Comparison of ENCODE assay signal across 22 mouse cellular contexts in the genomic region with DNA sequence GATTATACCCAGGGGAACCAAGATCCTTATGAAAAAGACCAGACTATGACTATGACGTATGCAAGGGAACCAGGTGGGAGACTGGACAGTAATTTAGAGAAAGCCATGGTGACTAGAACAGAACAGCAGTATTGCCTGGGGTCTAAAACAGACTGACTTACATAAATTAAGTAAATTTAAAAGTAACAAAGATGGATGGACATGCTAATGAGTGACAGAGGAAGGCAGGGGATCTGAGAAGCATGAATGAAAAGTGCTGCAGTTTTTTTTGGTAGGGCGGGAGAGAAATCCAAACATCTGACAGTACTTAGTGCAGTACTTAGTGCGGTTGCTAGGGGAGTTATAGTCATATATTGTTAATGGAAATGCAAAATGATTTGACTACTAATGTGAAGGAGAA.
"Had no signal": no experiment of that assay in that cellular context is flagged by ENCODE, and none has a peak within 500 bp of the region (broad histone marks: within the 10 kb centered on the region; RNA-seq: fewer than 3 reads in every experiment).

No protein-coding gene starts in this region.

- H3K4me3 ChIP-seq: lung, embryonic 15.5 days; megakaryocyte, embryonic 14.5 days; midbrain, embryonic 10.5 days; midbrain, embryonic 13.5 days; myocyte; neural tube, embryonic 13.5 days; neural tube, embryonic 15.5 days had no signal

- H3K4me2 ChIP-seq: lung, embryonic 15.5 days; midbrain, embryonic 13.5 days; neural tube, embryonic 13.5 days; neural tube, embryonic 15.5 days had no signal

- ATAC-seq: liver, postnatal 0 days; lung, postnatal 0 days; midbrain, embryonic 13.5 days; midbrain, embryonic 16.5 days had no signal

- DNase-seq: liver, postnatal 0 days; lung, adult 2 months; lung, postnatal 14 days; lung, postnatal 36 days; retina, postnatal 1 day; right cerebral cortex, adult 18-20 months; right cerebral cortex, postnatal 25 days; right cerebral cortex, postnatal 4 days; spleen, adult 18-20 months; thymus, adult 18-20 months; thymus, postnatal 14 days; thymus, postnatal 36 days had no signal

- H3K27me3 ChIP-seq: lung, embryonic 15.5 days; midbrain, embryonic 13.5 days; neural tube, embryonic 13.5 days; neural tube, embryonic 15.5 days had no signal

- H3K36me3 ChIP-seq: lung, embryonic 15.5 days; midbrain, embryonic 10.5 days; midbrain, embryonic 13.5 days; neural tube, embryonic 13.5 days; neural tube, embryonic 15.5 days had no signal

- H3K27ac ChIP-seq: lung, embryonic 15.5 days; macrophage; midbrain, embryonic 10.5 days; midbrain, embryonic 13.5 days; neural tube, embryonic 13.5 days; neural tube, embryonic 15.5 days had no signal

- H3K9ac ChIP-seq: liver, postnatal 0 days; lung, embryonic 15.5 days; midbrain, embryonic 13.5 days; neural tube, embryonic 13.5 days; neural tube, embryonic 15.5 days had no signal

- H3K9me3 ChIP-seq: lung, embryonic 15.5 days; megakaryocyte, embryonic 14.5 days; midbrain, embryonic 10.5 days; midbrain, embryonic 13.5 days; neural tube, embryonic 13.5 days; neural tube, embryonic 15.5 days had no signal
